Mouse (Mus musculus) limb, embryonic 11.5 days (tissue): ENCODE results near the gene Nfix. TPM values are rescaled to one million over a fixed set of nuclear protein-coding genes. Genes with fewer than 3 reads are reported as not detected.

Experiments used
- ATAC-seq: fragments of 200-750 bp; cut with Nextera tagmentation; 2 replicates; pipeline ENCODE4 v1.8.0; 2017; ENCODE audit warnings: low read depth; ENCODE audit not compliant: insufficient number of reproducible peaks, low FRiP score, low TSS enrichment
- DNase-seq: peaks from one replicate; pipeline ENCODE4 v3.0.0-alpha.2; 2015; ENCODE audit warnings: low spot score
- H3K27ac ChIP-seq: fragments of 300-500 bp; sonication (generic); replicated peaks from 2 replicates; pipeline ENCODE4 v1.5.1; 2014; ENCODE audit warnings: low read depth, mild to moderate bottlenecking, low read length
- H3K27me3 ChIP-seq: fragments of 300-500 bp; sonication (generic); 2 replicates; pipeline ENCODE4 v1.6.1; 2014; ENCODE audit warnings: mild to moderate bottlenecking, low read length, mixed read lengths; ENCODE audit not compliant: control insufficient read depth, insufficient read depth
- H3K36me3 ChIP-seq: fragments of 300-500 bp; sonication (generic); 2 replicates; pipeline ENCODE4 v1.6.1; 2014; ENCODE audit warnings: mild to moderate bottlenecking, low read length, moderate library complexity, mixed read lengths; ENCODE audit not compliant: control insufficient read depth, insufficient read depth
- H3K4me1 ChIP-seq: fragments of 300-500 bp; sonication (generic); 2 replicates; pipeline ENCODE4 v1.6.1; 2014; ENCODE audit warnings: low read length, mixed read lengths; ENCODE audit not compliant: control insufficient read depth, insufficient read depth
- H3K4me2 ChIP-seq: fragments of 300-500 bp; sonication (generic); 2 replicates; pipeline ENCODE4 v1.6.1; 2014; ENCODE audit warnings: low read depth, mild to moderate bottlenecking, moderate library complexity; ENCODE audit not compliant: severe bottlenecking
- H3K4me3 ChIP-seq: fragments of 300-500 bp; sonication (generic); 2 replicates; pipeline ENCODE4 v1.5.1; 2014; ENCODE audit warnings: low read depth, low read length
- H3K9ac ChIP-seq: fragments of 300-500 bp; sonication (generic); 2 replicates; pipeline ENCODE4 v1.6.1; 2014; ENCODE audit warnings: mild to moderate bottlenecking, low read length
- H3K9me3 ChIP-seq: fragments of 300-500 bp; sonication (generic); 2 replicates; pipeline ENCODE4 v1.6.1; 2016; ENCODE audit warnings: low read length; ENCODE audit not compliant: control insufficient read depth
- WGBS: fragments of 180-500 bp; shearing (Covaris S2); extraction: QIAGEN DNeasy Blood & Tissue Kit; methylation state at CpG from one replicate; pipeline ENCODE4 v1.1.7; 2014; 5-methylcytosine and 5-hydroxymethylcytosine counted together
- polyA plus RNA-seq: library from polyadenylated mRNA; unstranded; fragments of >200 nt; fragmentation: Nextera tagmentation; extraction: Ambion mirVana; gene quantifications from 2 replicates; pipeline ENCODE4 v1.2.1, GENCODE M21; 2014

The Nfix gene
- polyA plus RNA-seq, 1 experiment from 2014 or later, result 4.6 TPM

GRCm38 (mm10) chr8:84794486-84794885, 5.7 kb downstream of the Nfix start:
- DNase-seq (no peak), ATAC-seq (no peak)
- Histone ChIP-seq H3K9me3 (no peaks in the 10 kb centered on the region), H3K9ac (no peak overlapping the region), H3K4me2 (no peak overlapping the region), H3K4me3 (no peak overlapping the region), H3K27ac (no peak overlapping the region), H3K4me1 (peaks cover 11% of the 10 kb centered on the region), H3K27me3 (peaks cover 81% of the 10 kb centered on the region), H3K36me3 (no peaks in the 10 kb centered on the region)
- WGBS, result 54% methylated on average over 7 of the region's 7 CpGs

GRCm38 (mm10) chr8:84793791-84794485, 6.2 kb downstream of the Nfix start:
- Histone ChIP-seq H3K27ac (no peak overlapping the region), H3K27me3 (peaks cover 84% of the 10 kb centered on the region), H3K4me1 (peaks cover 14% of the 10 kb centered on the region), H3K36me3 (no peaks in the 10 kb centered on the region), H3K9ac (no peak overlapping the region; the same call in 1 of the 2 replicates), H3K4me3 (no peak overlapping the region), H3K4me2 (no peak overlapping the region), H3K9me3 (no peaks in the 10 kb centered on the region)
- ATAC-seq, result no peak
- WGBS, result 61% methylated on average over 12 of the region's 13 CpGs
- no peak for DNase-seq

- Histone ChIP-seq H3K9me3 (no peaks in the 10 kb centered on the region), H3K27me3 (peaks cover 84% of the 10 kb centered on the region), H3K9ac (no peak overlapping the region), H3K36me3 (no peaks in the 10 kb centered on the region), H3K4me1 (peaks cover 12% of the 10 kb centered on the region), H3K4me3 (no peak overlapping the region), H3K4me2 (no peak overlapping the region), H3K27ac (no peak overlapping the region)
- ATAC-seq (no peak), DNase-seq (no peak)
- WGBS, result 88% methylated on average over 9 of the region's 9 CpGs
Measured at GRCm38 (mm10) chr8:84793134-84793533, 7.0 kb downstream of the Nfix start.

GRCm38 (mm10) chr8:84792429-84792947, 7.7 kb downstream of the Nfix start:
- Histone ChIP-seq H3K4me3 (no peak overlapping the region), H3K36me3 (no peaks in the 10 kb centered on the region), H3K27me3 (peaks cover 84% of the 10 kb centered on the region), H3K9ac (no peak overlapping the region), H3K4me1 (peaks cover 12% of the 10 kb centered on the region), H3K27ac (no peak overlapping the region), H3K4me2 (no peak overlapping the region), H3K9me3 (no peaks in the 10 kb centered on the region)
- ATAC-seq (no peak), DNase-seq (no peak)
- 74% methylated on average over 12 of the region's 12 CpGs for WGBS

- no peak overlapping the region for H3K4me3 ChIP-seq
- 59% methylated on average over 2 of the region's 2 CpGs for WGBS
- H3K4me1 ChIP-seq, result peaks cover 23% of the 10 kb centered on the region
- no peaks in the 10 kb centered on the region for H3K9me3 ChIP-seq
- H3K4me2 ChIP-seq, result no peak overlapping the region
- H3K36me3 ChIP-seq, result no peaks in the 10 kb centered on the region
- no peak for DNase-seq
- no peak overlapping the region for H3K27ac ChIP-seq
- no peak overlapping the region for H3K9ac ChIP-seq
- ATAC-seq, result no peak
- H3K27me3 ChIP-seq, result peaks cover 83% of the 10 kb centered on the region
Measured at GRCm38 (mm10) chr8:84790537-84790936, 9.6 kb downstream of the Nfix start.

GRCm38 (mm10) chr8:84789855-84790486, 10.2 kb downstream of the Nfix start:
- DNase-seq (no peak), ATAC-seq (no peak)
- WGBS, result 76% methylated on average over 9 of the region's 9 CpGs
- peaks cover 25% of the 10 kb centered on the region for H3K4me1 ChIP-seq
- no peaks in the 10 kb centered on the region for H3K9me3 ChIP-seq
- H3K9ac ChIP-seq, result no peak overlapping the region
- peaks cover 83% of the 10 kb centered on the region for H3K27me3 ChIP-seq
- no peak overlapping the region for H3K4me2 ChIP-seq
- no peak overlapping the region for H3K4me3 ChIP-seq
- no peak overlapping the region for H3K27ac ChIP-seq
- no peaks in the 10 kb centered on the region for H3K36me3 ChIP-seq

- peaks cover 30% of the 10 kb centered on the region for H3K4me1 ChIP-seq
Measured at GRCm38 (mm10) chr8:84789345-84789744, 10.8 kb downstream of the Nfix start.

GRCm38 (mm10) chr8:84788896-84789295, 11.2 kb downstream of the Nfix start:
- Histone ChIP-seq H3K9me3 (no peaks in the 10 kb centered on the region), H3K4me2 (no peak overlapping the region), H3K27ac (no peak overlapping the region), H3K4me1 (peaks cover 27% of the 10 kb centered on the region), H3K9ac (no peak overlapping the region), H3K27me3 (peaks cover 82% of the 10 kb centered on the region), H3K4me3 (no peak overlapping the region), H3K36me3 (no peaks in the 10 kb centered on the region)
- DNase-seq (no peak), ATAC-seq (no peak)
- 12% methylated on average over 11 of the region's 11 CpGs for whole genome bisulfite sequencing

More at GRCm38 (mm10) chr8:84789345-84789744, 10.8 kb downstream of the Nfix start:
- Histone ChIP-seq H3K9me3 (no peaks in the 10 kb centered on the region), H3K9ac (no peak overlapping the region), H3K27me3 (peaks cover 83% of the 10 kb centered on the region), H3K36me3 (no peaks in the 10 kb centered on the region), H3K4me2 (no peak overlapping the region), H3K27ac (no peak overlapping the region), H3K4me3 (no peak overlapping the region)
- 49% methylated on average over 5 of the region's 5 CpGs for WGBS
- no peak for ATAC-seq
- DNase-seq, result no peak
